Mouse (Mus musculus) erythroid progenitor cell, adult 5-6 weeks (primary cell): ENCODE measurements at regions not wholly inside any gene's neighbourhood (a gene's known extent, or its start where the extent isn't known, plus 50 kb on each side); places are given as distances from the start of the nearest gene placed in this dataset.

Experiments
- ATAC-seq: replicated peaks from 2 replicates; pipeline ENCODE4 v1.8.0; 2016; ENCODE audit warnings: moderate number of reproducible peaks, mild to moderate bottlenecking, moderate TSS enrichment, inconsistent platforms; ENCODE audit not compliant: poor library complexity, low FRiP score, severe bottlenecking

DNA sequence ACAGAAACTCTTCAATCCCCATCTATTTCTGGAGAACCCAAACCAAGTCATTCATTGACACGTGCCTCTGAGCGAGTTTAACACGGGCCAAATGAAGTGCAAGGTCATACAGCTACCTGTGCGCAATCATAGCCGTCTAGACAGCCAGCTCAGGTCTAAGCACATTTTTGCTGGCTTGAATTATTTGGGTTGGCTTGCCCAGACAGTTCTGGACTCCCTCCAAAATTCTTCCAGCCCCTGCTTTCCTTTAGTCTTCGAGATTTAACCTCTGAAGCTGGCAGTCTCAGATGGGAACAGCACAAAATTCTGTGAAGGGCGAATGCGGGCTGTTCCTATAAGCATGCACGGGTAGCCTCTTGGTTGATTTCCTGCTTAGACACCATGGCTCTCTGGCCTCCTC, 347.1 kb downstream of the 1500009L16Rik start:
- ATAC-seq: no peak

DNA sequence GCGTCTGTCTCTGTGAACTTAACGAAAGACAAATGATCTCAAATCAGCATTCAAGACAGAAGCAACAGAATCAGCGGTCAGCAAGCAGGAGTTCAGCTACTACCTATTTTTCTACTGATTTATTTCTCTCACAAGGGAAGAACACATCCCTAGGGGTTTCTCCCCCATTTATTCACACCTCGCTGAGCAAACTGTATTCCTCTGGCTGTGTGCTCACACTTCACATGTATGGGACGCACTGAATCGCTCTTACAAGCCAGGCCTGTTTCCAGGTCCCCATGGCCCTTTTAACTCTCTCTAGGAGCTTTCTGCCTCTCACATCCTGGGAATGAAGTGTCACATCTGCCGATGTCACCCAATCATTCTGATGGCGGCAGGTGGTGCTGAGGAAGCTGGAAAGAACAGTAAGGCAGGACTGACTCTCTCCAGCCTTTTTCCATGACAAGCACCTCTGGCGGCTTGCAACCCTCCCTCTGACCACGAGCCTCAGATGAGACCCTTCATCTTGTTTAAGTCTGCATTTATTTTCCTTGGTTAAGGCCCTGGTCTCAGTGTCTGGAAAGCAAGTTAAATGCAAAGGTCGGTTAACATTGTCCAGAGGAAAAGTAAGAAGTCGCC, 350.3 kb downstream of the 1500009L16Rik start:
- no peak for ATAC-seq

DNA sequence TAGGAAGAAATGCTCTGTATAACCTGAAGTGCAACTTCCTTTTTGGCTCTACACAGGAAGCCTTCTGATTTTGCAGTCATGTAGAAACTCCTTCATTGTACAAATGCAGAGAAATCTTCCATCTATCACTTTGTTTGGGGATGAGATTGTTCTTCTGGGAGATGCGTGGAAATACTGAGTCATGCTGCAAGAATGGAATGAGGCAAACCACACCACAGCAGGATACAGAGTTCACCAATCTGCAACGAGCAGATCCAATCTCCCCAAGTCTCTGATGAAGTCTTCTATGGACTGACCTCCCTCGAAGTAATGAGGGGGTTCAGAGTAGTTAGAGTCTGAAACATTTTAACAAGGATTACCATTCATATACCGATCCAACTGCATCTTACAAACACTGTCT, 352.9 kb downstream of the 1500009L16Rik start:
- ATAC-seq: no peak

DNA sequence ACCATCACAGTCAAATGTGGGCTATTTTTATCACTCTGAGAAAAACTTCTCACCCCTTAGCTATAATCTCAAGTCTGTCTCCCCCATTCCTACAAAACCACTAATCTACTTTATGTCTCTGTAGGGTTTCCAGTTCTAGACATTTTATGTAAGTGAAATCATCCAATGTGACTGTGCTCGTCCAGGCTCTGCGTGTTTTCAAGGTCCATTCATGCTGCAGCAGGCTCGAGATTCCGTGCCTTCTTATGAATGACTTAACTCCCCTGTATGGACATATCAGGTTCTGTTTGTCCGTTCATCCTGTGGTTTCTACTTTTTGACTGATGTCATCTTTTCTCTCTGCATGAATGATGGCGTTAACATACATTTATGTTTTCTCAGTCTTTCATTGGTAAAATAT, 357.6 kb downstream of the 1500009L16Rik start:
- no peak for ATAC-seq

DNA sequence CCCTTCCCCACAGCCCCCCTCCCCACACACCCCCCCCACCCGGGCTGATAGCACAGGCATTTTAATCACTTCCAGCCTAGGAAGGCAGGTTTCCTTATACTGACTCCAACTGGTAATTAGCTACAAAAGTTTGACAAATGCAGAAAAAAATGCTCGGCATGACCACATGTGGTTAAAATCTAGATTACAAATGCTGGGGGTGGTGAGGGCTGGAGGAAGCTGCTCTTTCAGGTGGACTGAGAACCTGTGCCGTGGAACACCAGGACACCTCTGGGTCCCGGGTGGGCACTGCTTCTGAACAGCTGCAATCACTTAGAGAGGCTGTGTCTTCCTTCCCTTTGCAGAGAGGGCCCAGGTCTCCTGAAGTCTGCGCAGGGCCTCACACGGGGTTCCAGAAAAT, 358.7 kb downstream of the Nuak1 start:
- no peak for ATAC-seq

DNA sequence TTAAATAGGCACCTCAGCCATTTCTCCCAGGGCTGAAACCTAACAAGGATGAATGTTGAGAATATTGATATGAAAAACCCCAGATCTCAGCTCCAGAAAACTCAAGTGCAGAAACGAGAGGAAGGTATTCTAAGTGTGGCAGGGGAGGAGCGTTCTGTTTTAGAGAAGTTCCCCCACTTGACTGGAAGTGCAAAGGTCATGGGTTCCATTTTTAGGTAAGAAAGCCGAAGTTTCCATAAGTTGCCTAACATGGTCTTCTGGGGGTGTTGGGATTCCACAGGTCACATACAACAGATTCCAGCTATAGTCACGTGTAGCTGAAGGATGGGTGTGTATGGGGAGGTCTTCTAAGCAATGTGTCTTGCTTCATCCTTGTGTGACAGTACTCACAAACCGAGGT, 352.9 kb downstream of the Nuak1 start:
- no peak for ATAC-seq

DNA sequence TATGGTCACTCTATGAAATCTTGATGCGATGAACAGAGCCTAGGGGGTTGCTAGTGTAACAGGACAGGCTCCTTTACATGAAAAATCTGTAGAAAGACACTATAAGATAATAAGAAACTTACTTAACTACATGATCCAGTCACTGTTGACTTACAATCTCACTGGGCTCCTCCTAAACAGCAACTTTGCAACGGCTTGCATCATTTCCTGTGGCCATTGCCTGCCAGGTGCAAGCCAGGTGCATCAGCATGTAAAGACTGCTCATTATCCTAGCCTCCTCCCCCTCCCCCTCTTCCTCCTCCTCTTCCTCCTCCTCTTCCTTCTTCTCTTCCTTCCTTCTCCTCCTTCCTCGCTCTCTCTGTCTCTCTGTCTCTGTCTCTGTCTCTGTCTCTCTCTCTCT, 352.5 kb downstream of the Nuak1 start:
- ATAC-seq: no peak

DNA sequence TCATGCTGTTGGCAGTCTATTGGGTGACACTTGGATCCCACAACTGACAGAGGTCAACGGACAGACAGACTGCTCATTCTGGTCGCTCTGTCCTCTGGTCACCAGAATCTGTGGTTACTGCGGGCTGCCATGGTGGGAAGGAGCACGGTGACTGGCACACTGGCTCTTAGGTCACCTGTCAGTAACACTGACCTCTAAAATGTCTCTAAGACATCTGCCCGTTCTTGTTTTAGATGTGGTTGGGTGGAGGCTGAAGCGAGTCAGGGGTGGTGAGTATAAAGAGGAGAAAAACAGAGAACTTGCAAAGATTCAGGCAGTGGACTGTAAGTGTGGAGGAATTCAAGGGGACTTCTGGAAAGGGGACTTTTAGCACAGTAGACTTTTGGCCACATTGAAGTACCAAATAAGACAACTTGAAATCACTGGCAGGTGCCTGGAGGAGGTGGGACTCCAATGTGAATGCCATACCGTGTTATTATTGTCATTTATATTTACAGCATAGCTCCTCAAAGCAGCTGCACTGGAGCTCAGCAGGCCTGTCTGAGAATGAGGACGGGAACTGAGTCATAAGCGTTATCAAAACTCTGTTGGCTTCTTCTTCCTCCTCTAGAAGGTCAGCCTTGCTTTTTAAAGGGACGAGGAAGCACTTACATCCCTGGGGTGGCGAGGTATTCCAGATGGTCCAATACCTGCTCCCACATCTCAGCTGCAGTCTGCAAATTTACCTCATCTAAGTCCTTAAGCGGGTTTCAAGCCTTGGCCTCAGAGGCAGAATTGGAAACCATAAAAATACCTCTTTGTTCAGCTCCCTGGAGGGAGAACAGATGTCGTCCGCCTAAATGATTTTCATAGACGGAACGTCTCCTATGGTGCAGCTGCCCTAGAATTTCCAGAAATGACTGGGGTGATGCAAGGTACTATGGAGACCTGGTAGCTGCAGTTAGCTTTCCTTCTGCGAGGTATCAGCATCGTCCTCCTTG, 351.3 kb downstream of the Nuak1 start:
- no peak for ATAC-seq

DNA sequence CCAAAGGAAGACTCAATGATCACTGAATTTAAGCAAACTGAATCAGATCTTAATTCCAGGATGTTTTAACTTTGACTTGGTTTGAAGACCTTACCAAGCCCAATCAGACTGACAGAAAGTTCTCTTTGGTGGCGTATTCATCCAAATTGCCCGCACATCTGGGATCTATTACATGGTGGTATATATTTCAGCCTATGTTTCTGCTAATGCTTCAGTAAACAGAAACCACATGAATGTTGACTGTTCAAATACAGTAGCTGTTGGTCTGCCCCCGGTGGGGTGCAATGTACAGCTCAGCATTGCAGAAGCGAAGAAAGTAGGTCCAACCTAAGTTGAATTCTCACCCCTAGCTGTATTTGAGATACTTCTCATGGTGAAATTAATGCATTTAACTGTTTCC, 346.5 kb downstream of the Nuak1 start:
- no peak for ATAC-seq

DNA sequence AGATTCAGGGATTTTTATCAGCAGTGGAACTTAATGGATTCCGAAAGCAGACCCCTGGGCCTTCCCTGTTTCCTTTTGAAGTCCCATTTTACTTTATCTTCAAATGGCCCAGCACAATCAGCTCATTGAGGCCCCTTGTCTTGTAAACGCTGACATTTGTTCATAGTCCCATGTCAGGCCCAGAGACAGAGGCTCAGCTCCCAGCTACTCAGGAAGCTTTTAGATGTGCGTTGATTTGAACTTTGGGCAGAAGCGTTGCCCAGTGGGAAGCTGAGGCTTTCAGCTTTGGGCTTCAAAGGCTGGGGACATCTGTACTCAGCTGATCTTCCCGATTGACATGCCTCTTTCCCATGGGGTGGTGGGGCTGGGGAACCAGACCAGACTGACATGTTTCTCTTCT, 343.2 kb downstream of the Nuak1 start:
- ATAC-seq: no peak

DNA sequence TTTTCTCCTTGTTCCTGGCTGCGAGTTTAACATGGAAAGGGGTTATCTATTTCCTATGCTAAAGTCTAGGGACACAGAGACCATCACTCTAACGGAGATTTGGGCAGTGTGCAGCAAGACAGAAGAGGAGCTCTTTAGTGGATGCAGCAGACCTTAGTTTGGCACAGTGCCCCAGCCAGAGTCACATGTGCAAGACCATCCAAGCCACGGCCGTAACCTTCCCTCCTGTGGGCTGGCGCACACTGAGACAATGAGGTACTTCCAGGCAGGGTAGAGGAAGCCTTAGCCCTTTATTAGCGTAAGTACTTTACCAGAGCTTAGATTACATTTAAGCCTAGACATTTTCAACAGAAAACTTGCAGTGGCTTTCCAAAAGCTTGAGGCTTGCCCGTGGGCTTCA, 336.4 kb downstream of the Nuak1 start:
- ATAC-seq: no peak

DNA sequence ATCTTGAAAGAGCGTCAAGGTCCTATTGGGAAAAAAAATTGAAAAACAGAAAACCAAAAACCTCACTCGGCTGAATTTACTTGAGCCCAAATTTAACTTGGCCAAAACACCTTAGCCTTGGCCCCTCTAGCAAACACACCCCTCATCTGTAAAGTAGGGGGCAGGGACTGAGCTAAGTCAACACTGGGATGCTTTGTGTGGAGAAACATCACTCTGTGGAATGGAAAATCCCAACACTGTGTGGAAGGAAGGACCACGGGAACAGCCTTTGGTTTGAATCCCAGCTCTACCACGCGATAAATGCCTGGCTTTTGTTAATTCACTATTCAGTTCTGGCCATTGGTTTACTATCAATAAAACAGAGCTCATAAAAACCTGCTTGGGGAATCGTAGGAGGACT, 335.8 kb downstream of the Nuak1 start:
- ATAC-seq: no peak

DNA sequence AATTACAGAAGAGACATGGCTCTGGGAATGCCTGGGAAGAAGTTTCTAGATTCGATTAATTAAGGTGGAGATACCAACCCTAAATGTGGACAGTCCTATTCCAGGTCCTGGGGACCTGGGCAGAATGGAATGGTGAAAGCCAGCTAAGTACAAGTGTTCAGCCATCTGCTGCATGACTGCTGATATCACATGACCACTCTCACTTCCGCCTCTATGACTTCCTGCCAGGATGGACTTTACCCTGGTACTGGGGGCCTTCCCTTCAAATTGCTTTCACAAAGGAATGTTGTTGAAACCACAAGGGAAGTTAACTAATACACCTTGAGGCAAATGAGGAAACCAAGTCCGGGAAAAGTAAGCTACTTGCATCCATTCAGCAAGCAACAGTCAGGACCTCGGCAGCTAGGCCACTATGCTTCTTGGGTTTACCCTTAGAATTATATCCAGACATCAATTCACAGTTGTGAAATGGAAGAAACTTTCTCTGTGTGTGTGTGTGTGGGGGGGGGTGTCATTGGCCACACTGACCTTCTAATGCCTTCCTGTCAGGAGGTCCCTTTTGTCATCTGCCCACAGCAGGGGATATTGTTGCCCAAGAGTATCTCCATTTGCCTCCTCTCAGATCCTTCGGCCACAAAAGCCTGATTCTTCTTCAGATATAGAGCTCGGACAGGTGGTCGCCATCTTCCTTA, 330.6 kb downstream of the Nuak1 start:
- no peak for ATAC-seq

DNA sequence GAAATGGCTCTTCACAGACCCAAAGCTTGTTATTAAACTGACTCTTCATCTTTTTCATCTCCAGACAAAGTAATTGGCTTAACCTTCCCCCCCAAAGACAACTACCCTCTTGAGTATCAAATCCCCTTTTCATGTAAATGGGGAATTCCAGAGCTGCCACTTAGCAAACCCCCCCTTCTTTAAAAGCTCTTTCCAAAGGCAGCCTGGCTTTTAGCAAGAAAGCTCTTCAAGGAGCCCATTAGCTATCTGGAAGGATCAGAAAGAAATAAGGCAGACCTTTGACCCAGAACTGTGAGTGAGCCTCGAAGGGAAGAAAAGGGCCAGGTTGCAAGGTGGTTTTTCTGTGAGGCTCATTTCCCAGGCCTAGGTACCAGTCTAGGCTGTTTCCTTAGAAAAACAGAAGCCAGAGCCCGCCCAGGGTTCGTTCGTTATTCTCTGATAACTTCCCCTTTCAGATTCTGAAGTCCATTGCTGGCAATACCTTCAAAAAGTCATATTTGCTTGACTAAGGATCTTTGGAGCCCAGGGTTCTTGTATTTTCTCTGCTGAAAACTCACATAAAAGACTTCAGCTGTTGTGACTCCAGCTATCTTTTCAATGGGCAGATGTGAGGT, 329.9 kb downstream of the Nuak1 start:
- no peak for ATAC-seq

DNA sequence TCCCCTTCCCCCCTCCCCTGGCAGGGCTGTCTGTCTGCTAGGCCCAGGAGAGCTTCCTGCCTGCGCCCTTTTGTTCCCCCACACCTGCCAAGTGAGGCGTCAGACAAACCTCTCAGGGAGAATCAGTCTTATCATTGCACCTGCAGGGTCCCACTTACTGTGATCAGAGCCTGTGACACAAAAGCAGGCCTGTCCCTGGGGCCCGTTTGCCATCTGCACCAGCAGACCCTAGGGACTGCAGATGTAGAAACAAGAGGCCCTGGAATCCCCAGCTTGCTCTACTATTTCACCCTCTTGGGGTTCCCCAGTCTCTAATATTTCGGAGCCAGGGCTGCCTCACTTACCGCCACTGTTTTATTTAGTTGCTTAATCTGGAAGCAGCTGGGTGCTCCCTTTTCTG, 328.9 kb downstream of the Nuak1 start:
- no peak for ATAC-seq

DNA sequence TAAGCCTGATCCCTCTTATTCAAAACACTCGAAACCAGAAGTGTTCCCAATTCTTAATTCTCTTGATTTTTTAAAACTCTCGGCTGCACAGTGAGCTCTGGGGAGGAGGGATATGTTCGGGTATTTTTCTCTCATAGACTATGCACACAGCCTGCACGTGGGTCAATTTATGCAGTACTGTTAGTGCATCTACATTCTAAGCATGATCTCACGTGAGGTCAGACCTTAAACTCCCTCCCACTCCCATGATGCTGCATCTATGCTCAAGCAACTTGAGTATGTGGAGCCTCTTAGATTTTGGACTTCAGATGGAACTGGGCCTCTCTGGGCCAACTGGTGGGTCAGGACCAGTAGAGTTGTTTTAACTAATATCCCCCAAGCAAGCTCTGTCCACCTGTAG, 328.5 kb downstream of the Nuak1 start:
- ATAC-seq: no peak

DNA sequence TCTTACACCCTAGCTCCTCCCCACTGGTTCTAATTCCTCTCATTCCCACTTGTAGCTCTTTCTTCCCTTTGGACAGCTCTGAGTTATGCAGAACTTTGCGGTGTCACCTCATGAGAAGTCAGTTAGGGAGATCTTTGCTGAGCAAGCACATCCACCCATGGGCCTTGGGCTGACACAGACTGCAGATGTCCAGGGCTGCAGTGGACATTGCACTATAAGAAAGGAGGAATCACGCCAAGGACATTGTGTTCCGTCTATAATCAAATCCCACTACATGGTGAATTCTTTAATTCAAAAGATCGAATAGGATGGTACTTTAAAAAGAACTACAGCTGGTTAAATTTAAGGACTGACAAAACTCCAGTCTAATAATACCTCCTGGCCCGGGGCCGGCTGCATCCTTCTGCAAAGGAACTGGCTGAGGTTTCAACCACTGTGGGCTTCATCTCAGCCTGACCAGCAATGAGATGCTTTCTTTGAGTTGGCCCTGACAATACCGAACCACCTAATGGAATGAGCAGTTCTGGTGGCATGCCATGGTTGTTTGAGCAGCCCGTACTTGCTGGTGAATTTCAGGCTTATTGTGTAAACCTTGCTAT, 320.3 kb downstream of the Nuak1 start:
- no peak for ATAC-seq

DNA sequence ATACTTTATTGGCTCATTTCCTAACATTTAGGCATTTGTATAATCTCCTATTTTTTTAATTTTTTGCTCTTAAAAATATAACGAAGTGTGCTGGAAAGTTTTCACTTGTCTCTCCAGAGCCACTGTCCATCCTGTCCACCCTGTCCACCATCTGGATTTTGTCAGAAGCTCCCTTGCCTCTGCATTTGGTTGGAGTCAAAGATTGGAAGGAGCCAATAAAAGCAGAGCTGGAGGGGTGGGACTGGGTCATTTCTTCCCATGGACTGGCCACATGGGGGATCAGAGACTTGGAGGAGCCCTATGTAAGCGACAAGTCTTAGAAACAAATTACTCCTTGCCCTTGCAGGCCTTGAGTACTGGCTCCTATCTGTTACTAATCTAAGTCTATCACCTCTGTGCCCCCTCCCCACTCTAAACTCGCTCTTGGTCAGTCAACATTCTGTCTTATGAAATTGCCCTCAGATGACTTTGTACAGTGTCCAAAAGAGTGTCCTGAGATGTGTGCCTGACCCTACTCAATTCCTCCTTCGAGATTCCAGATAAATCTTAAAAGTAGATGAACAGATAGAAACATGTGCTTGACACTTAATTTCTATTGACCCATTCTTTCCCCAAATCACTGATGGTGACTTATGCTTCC, 303.3 kb downstream of the Nuak1 start:
- no peak for ATAC-seq

DNA sequence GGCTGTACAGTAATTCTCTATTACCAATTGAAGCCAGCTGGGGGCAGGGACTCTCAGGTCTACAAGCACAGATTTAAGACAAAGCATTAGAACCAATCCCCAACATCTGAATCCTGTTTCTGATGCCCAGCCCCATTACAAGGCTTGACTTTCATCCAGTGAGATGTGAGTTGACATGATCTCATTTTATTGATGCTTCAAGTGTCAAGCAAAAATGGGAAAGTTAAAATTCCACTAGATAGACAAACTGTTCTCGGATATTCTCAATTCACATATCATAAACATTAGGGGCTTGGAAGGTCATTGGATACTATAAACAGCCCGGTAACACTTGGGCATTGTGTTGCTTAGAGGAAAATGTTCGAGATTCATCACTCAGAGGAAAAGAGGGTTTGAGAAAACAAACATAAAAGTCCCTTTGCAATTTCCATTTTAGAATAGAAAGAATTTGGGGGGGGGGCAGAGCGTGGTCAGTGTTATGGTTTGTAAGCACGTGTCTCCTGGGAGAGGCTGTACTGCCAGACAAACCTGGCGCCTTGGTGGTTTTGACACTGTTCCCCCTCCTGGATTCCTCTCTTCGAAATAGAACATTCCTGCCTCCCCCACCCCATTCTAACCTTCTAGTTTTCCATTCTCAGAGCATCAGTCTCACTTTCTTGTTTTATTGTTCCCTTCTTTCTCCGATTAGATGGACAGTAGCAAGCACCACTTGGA, 297.5 kb downstream of the Nuak1 start:
- ATAC-seq: no peak
